Mouse (Mus musculus) myocyte (in vitro differentiated cells): ENCODE results near the gene Faim. TPM values are rescaled to one million over a fixed set of nuclear protein-coding genes. Genes with fewer than 3 reads are reported as not detected.

Source experiments
- H3K27me3 ChIP-seq: one replicate; pipeline ENCODE4 v1.6.1; 2011; ENCODE audit not compliant: control insufficient read depth, insufficient read depth, insufficient read length
- H3K36me3 ChIP-seq: one replicate; pipeline ENCODE4 v1.6.1; 2011; ENCODE audit not compliant: control insufficient read depth, insufficient read depth
- H3K4me2 ChIP-seq: one replicate; pipeline ENCODE4 v1.6.1; 2011; ENCODE audit warnings: low read depth, control low read depth
- H3K4me3 ChIP-seq: one replicate; pipeline ENCODE4 v1.5.1; 2011; ENCODE audit warnings: mild to moderate bottlenecking, control low read depth, moderate library complexity
- H3K79me2 ChIP-seq: one replicate; pipeline ENCODE4 v1.6.1; 2011; ENCODE audit not compliant: control insufficient read depth, insufficient read depth
- H3ac ChIP-seq: one replicate; pipeline ENCODE4 v1.6.1; 2011; ENCODE audit not compliant: control insufficient read depth, insufficient read length
- CEBPB ChIP-seq: IDR thresholded peaks from 2 replicates; pipeline ENCODE4 v1.6.1; 2011; ENCODE audit warnings: mild to moderate bottlenecking, moderate library complexity; ENCODE audit not compliant: poor library complexity, insufficient read depth, severe bottlenecking
- E2F4 ChIP-seq: IDR thresholded peaks from one replicate; pipeline ENCODE4 v1.6.1; 2011; ENCODE audit warnings: mild to moderate bottlenecking, control low read depth, moderate library complexity; ENCODE audit not compliant: insufficient read depth
- MAX ChIP-seq: IDR thresholded peaks from one replicate; pipeline ENCODE4 v1.6.1; 2011; ENCODE audit warnings: low read depth, mild to moderate bottlenecking, control low read depth
- MYOD1 ChIP-seq, 3 experiments: IDR thresholded peaks; one replicate each; pipeline ENCODE4 v1.6.1; 2011; ENCODE audit warnings: control low read depth in 2 of 3, low read depth in 2 of 3, mild to moderate bottlenecking in 2 of 3, moderate library complexity in 1 of 3; ENCODE audit not compliant: insufficient read length in 2 of 3, control insufficient read depth in 1 of 3
- MYOG ChIP-seq, 3 experiments: IDR thresholded peaks; one replicate each; pipeline ENCODE4 v1.6.1; 2011; ENCODE audit warnings: control low read depth in 2 of 3, low read depth in 2 of 3, mild to moderate bottlenecking in 2 of 3; ENCODE audit not compliant: insufficient read length in 2 of 3, control insufficient read depth in 1 of 3, insufficient read depth in 1 of 3
- POLR2A ChIP-seq: IDR thresholded peaks from one replicate; pipeline ENCODE4 v1.6.1; 2011; ENCODE audit warnings: low read depth, mild to moderate bottlenecking, control low read depth, moderate library complexity; ENCODE audit not compliant: insufficient read length
- POLR2AphosphoS2 ChIP-seq: IDR thresholded peaks from one replicate; pipeline ENCODE4 v1.6.1; 2011; ENCODE audit warnings: low read depth, control low read depth; ENCODE audit not compliant: insufficient read length
- REST ChIP-seq: IDR thresholded peaks from one replicate; pipeline ENCODE4 v1.6.1; 2011; ENCODE audit warnings: mild to moderate bottlenecking, control low read depth, moderate library complexity; ENCODE audit not compliant: insufficient read depth, insufficient read length
- SRF ChIP-seq: IDR thresholded peaks from one replicate; pipeline ENCODE4 v1.6.1; 2011; ENCODE audit warnings: low read depth; ENCODE audit not compliant: control insufficient read depth, insufficient read length
- TCF12 ChIP-seq: IDR thresholded peaks from one replicate; pipeline ENCODE4 v1.6.1; 2011; ENCODE audit warnings: mild to moderate bottlenecking, control low read depth; ENCODE audit not compliant: poor library complexity, insufficient read depth, severe bottlenecking
- TCF3 ChIP-seq: IDR thresholded peaks from one replicate; pipeline ENCODE4 v1.6.1; 2011; ENCODE audit warnings: low read depth, control low read depth; ENCODE audit not compliant: insufficient read length
- USF1 ChIP-seq: IDR thresholded peaks from one replicate; pipeline ENCODE4 v1.6.1; 2011; ENCODE audit warnings: low read depth, mild to moderate bottlenecking, control low read depth, moderate library complexity
- polyA plus RNA-seq: library from polyadenylated mRNA; unstranded; fragments of >200 nt; fragmentation: generic; extraction: Trizol; gene quantifications from one replicate; pipeline ENCODE4 v1.2.1, GENCODE M21; 2012; ENCODE audit warnings: missing spikeins

The Faim gene
- polyA plus RNA-seq, 1 experiment, result 17.3 TPM

- Histone ChIP-seq H3K4me3 (no peak overlapping the region), H3ac (no peak overlapping the region), H3K36me3 (no peaks in the 10 kb centered on the region), H3K4me2 (no peak overlapping the region), H3K27me3 (peaks cover 68% of the 10 kb centered on the region), H3K79me2 (no peaks in the 10 kb centered on the region)
- no peak for TF ChIP-seq TCF12
- TF ChIP-seq POLR2A, result no peak
- TF ChIP-seq MYOG (IDR thresholded peaks at IDR 0.05; ENCODE audit: control insufficient read depth in 1 of 3, insufficient read depth in 1 of 3, insufficient read length in 2 of 3, low read depth in 2 of 3), result no peak
- no peak for TF ChIP-seq CEBPB
Observed at GRCm38 (mm10) chr9:98962478-98963142, 23.6 kb upstream of the Faim start.

- Histone ChIP-seq H3K27me3 (peaks cover 66% of the 10 kb centered on the region), H3ac (no peak overlapping the region), H3K4me3 (no peak overlapping the region), H3K36me3 (no peaks in the 10 kb centered on the region), H3K79me2 (no peaks in the 10 kb centered on the region), H3K4me2 (no peak overlapping the region)
- TF ChIP-seq TCF3 (no peak), REST (no peak), MAX (no peak), CEBPB (no peak), USF1 (no peak), SRF (no peak), E2F4 (no peak), TCF12 (no peak), POLR2A (no peak)
Observed at GRCm38 (mm10) chr9:98963661-98964060, 22.5 kb upstream of the Faim start.

GRCm38 (mm10) chr9:98965084-98965483, 21.1 kb upstream of the Faim start:
- no peak overlapping the region for H3ac ChIP-seq
- peaks cover 57% of the 10 kb centered on the region for H3K27me3 ChIP-seq
- H3K4me2 ChIP-seq, result no peak overlapping the region
- H3K79me2 ChIP-seq, result no peaks in the 10 kb centered on the region
- TF ChIP-seq REST (no peak), POLR2A (no peak), E2F4 (no peak), MAX (no peak), SRF (no peak), MYOD1 (IDR thresholded peaks at IDR 0.05; ENCODE audit: control insufficient read depth in 1 of 3, insufficient read length in 2 of 3, low read depth in 2 of 3) (no peak), TCF3 (no peak), POLR2AphosphoS2 (no peak), CEBPB (no peak), TCF12 (no peak), MYOG (IDR thresholded peaks at IDR 0.05; ENCODE audit: control insufficient read depth in 1 of 3, insufficient read depth in 1 of 3, insufficient read length in 2 of 3, low read depth in 2 of 3) (no peak), USF1 (no peak)
- no peaks in the 10 kb centered on the region for H3K36me3 ChIP-seq
- no peak overlapping the region for H3K4me3 ChIP-seq

- TF ChIP-seq USF1 (no peak), MYOG (IDR thresholded peaks at IDR 0.05; ENCODE audit: control insufficient read depth in 1 of 3, insufficient read depth in 1 of 3, insufficient read length in 2 of 3, low read depth in 2 of 3) (peak in 1 of 3 experiments; percentile 5)
- H3K4me3 ChIP-seq, result no peak overlapping the region
- H3K36me3 ChIP-seq, result no peaks in the 10 kb centered on the region
- H3K27me3 ChIP-seq, result peaks cover 36% of the 10 kb centered on the region
- no peak overlapping the region for H3ac ChIP-seq
- H3K4me2 ChIP-seq, result peak overlapping the region; percentile 50
- no peaks in the 10 kb centered on the region for H3K79me2 ChIP-seq
Observed at GRCm38 (mm10) chr9:98973101-98973521, 13.1 kb upstream of the Faim start.

GRCm38 (mm10) chr9:98973561-98973960, 12.6 kb upstream of the Faim start:
- Histone ChIP-seq H3K4me2 (peak overlapping the region; percentile 50), H3K36me3 (no peaks in the 10 kb centered on the region), H3K79me2 (no peaks in the 10 kb centered on the region), H3ac (no peak overlapping the region), H3K27me3 (peaks cover 36% of the 10 kb centered on the region), H3K4me3 (no peak overlapping the region)
- peak; percentile 10 for TF ChIP-seq USF1
- no peak for TF ChIP-seq SRF

GRCm38 (mm10) chr9:98974898-98975297, 11.3 kb upstream of the Faim start:
- no peak overlapping the region for H3ac ChIP-seq
- H3K36me3 ChIP-seq, result no peaks in the 10 kb centered on the region
- no peak overlapping the region for H3K4me2 ChIP-seq
- peaks cover 36% of the 10 kb centered on the region for H3K27me3 ChIP-seq
- no peak for TF ChIP-seq TCF12
- no peak for TF ChIP-seq SRF
- TF ChIP-seq REST, result no peak
- no peak for TF ChIP-seq POLR2AphosphoS2
- no peak for TF ChIP-seq MYOG (IDR thresholded peaks at IDR 0.05; ENCODE audit: control insufficient read depth in 1 of 3, insufficient read depth in 1 of 3, insufficient read length in 2 of 3, low read depth in 2 of 3)
- TF ChIP-seq TCF3, result no peak
- no peak for TF ChIP-seq MAX
- TF ChIP-seq CEBPB, result no peak
- no peak overlapping the region for H3K4me3 ChIP-seq
- H3K79me2 ChIP-seq, result no peaks in the 10 kb centered on the region
